Mouse (Mus musculus): ENCODE measurements around the gene Cbx4.

GRCm38 (mm10) chr11:119066841-119067240 is 19.2 kb downstream of the Cbx4 start:
- TF ChIP-seq CTCF (IDR thresholded peaks at IDR 0.05; ENCODE audit: low read depth, low read length) (no peak), EP300 (IDR thresholded peaks at IDR 0.05; ENCODE audit: insufficient read depth, low read depth, low read length) (no peak), POLR2A (IDR thresholded peaks at IDR 0.05; ENCODE audit: insufficient read depth, low read length) (no peak)

All from ES-Bruce4 (cell line).